Mouse (Mus musculus) lung, postnatal 4 days (tissue): ENCODE results near the gene Arhgef10l.

ENCODE experiments used
- DNase-seq, 2 experiments: peaks; one replicate each; pipeline ENCODE4 v3.0.0; 2021

Arhgef10l gene

GRCm38 (mm10) chr4:140513797-140514196, 152.0 kb downstream of the Arhgef10l start:
- DNase-seq = no peak

- DNase-seq = no peak
Measured at GRCm38 (mm10) chr4:140509856-140510255, 156.0 kb downstream of the Arhgef10l start.

GRCm38 (mm10) chr4:140507172-140507714, 158.6 kb downstream of the Arhgef10l start:
- DNase-seq = no peak

- DNase-seq = no peak
Measured at GRCm38 (mm10) chr4:140505608-140506002, 160.2 kb downstream of the Arhgef10l start.

GRCm38 (mm10) chr4:140504921-140505607, 160.7 kb downstream of the Arhgef10l start:
- no peak for DNase-seq

GRCm38 (mm10) chr4:140504067-140504913, 161.5 kb downstream of the Arhgef10l start:
- no peak for DNase-seq

GRCm38 (mm10) chr4:140500766-140501165, 165.0 kb downstream of the Arhgef10l start:
- no peak for DNase-seq

- no peak for DNase-seq
Measured at GRCm38 (mm10) chr4:140499571-140499970, 166.2 kb downstream of the Arhgef10l start.

GRCm38 (mm10) chr4:140497169-140497568, 168.6 kb downstream of the Arhgef10l start:
- no peak for DNase-seq

GRCm38 (mm10) chr4:140491555-140491954, 174.3 kb downstream of the Arhgef10l start:
- DNase-seq = no peak

GRCm38 (mm10) chr4:140485442-140485841, 180.4 kb downstream of the Arhgef10l start:
- no peak for DNase-seq

- DNase-seq = no peak
Measured at GRCm38 (mm10) chr4:140483134-140483533, 182.7 kb downstream of the Arhgef10l start.

- no peak for DNase-seq
Measured at GRCm38 (mm10) chr4:140480369-140481067, 185.3 kb downstream of the Arhgef10l start.

- DNase-seq = no peak
Measured at GRCm38 (mm10) chr4:140475194-140475593, 190.6 kb downstream of the Arhgef10l start.

- DNase-seq = no peak
Measured at GRCm38 (mm10) chr4:140469760-140470452, 195.9 kb downstream of the Arhgef10l start.

- no peak for DNase-seq
Measured at GRCm38 (mm10) chr4:140467254-140467791, 198.5 kb downstream of the Arhgef10l start.
